Mouse (Mus musculus) cerebellum, adult 2 months (tissue): ENCODE results near the gene Aoc2. TPM values are rescaled to one million over a fixed set of nuclear protein-coding genes. Genes with fewer than 3 reads are reported as not detected.

ENCODE experiments used
- DNase-seq, 2 experiments: peaks; one replicate each; pipeline ENCODE4 v3.0.0; 2021
- H3K27ac ChIP-seq: fragments of 200-500 bp; 2 replicates; pipeline ENCODE4 v1.5.1; 2012; ENCODE audit warnings: low read length, control low read depth, inconsistent platforms; ENCODE audit not compliant: insufficient read depth
- H3K27me3 ChIP-seq: fragments of 200-500 bp; 2 replicates; pipeline ENCODE4 v1.6.1; 2012; ENCODE audit warnings: inconsistent platforms, mild to moderate bottlenecking, low read length, moderate library complexity; ENCODE audit not compliant: control insufficient read depth, insufficient read depth
- H3K4me1 ChIP-seq: fragments of 200-500 bp; 2 replicates; pipeline ENCODE4 v1.6.1; 2011; ENCODE audit warnings: low read length; ENCODE audit not compliant: control insufficient read depth, insufficient read depth
- H3K4me3 ChIP-seq: fragments of 200-500 bp; replicated peaks from 2 replicates; pipeline ENCODE3; 2011; ENCODE audit warnings: mild to moderate bottlenecking, low read depth, low read length, control low read depth; ENCODE audit not compliant: insufficient read depth
- CTCF ChIP-seq: fragments of 200-500 bp; IDR thresholded peaks from 2 replicates; pipeline ENCODE4 v1.5.1; 2011; ENCODE audit warnings: low read depth, mild to moderate bottlenecking, control low read depth, low read length, moderate library complexity, borderline replicate concordance; ENCODE audit not compliant: insufficient read depth
- POLR2A ChIP-seq: fragments of 200-500 bp; IDR thresholded peaks from 2 replicates; pipeline ENCODE4 v1.6.1; 2011; ENCODE audit warnings: low read length, control low read depth, borderline replicate concordance; ENCODE audit not compliant: insufficient read depth
- WGBS: fragments of 180-500 bp; shearing (Covaris S2); methylation state at CpG from one replicate; pipeline ENCODE4 v1.1.7; 2018; 5-methylcytosine and 5-hydroxymethylcytosine counted together
- polyA plus RNA-seq: library from polyadenylated mRNA; depleted of rRNA; stranded (reverse); fragments of >200 nt; gene quantifications from 2 replicates; pipeline ENCODE4 v1.2.3, GENCODE M21; 2012

The Aoc2 gene
- polyA plus RNA-seq, 1 experiment = 2.9 TPM

DNA sequence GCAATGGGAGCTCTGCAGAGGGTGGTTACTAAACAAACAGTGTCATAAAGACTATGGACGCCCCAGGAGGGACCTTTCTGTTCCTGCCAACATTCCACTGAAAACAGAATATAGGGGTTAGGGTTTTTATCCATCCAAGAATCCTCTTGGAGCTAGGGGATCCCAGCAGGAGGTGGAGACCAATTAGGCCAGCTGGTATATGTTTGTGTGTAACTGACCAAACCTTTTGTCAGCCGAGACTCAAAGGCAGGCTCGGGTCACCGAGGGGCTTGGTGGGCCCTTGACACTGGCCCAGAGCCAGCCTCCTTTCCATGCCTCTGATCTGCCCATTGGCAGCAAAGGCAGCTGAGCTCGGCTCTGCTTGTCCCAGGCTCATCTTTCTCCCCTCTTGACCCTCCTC, 42.0 kb upstream of the Aoc2 start:
- no peak for DNase-seq
- 14% methylated on average over 5 of the region's 5 CpGs for WGBS
- Histone ChIP-seq H3K27me3 (no peaks in the 10 kb centered on the region), H3K4me3 (no peak overlapping the region), H3K27ac (no peak overlapping the region), H3K4me1 (0 out of 2 replicates have a peak, but pooled peaks cover 3% of the 10 kb centered on the region)
- no peak for TF ChIP-seq CTCF
- TF ChIP-seq POLR2A = no peak

DNA sequence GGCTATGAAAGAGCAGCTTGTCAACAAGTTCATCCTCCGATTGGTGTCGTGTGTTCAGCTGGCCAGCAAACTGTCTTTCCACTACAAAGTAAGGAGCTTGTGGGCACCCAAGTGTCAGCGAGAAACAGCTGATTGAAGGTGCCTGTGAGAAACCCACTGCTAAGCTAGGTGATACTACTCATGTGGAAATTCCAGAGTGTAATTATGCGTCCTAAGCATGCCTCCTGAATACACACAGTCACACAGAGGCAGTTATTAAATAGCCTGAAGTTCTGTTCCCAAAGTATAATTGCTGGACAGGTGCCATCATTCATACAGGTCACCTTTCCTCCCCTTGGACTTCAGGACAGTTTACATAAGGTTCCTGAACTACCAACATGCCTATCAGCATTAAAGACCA, 41.1 kb upstream of the Aoc2 start:
- WGBS = 60% methylated on average over 4 of the region's 4 CpGs

GRCm38 (mm10) chr11:101287306-101287705, 37.6 kb upstream of the Aoc2 start:
- TF ChIP-seq POLR2A = no peak
- no peak for TF ChIP-seq CTCF
- H3K4me1 ChIP-seq = no peaks in the 10 kb centered on the region
- H3K4me3 ChIP-seq = no peak overlapping the region
- WGBS = 84% methylated on average over 9 of the region's 9 CpGs
- DNase-seq = no peak
- no peaks in the 10 kb centered on the region for H3K27me3 ChIP-seq
- H3K27ac ChIP-seq = no peak overlapping the region

More for the DNA sequence above, 41.1 kb upstream of the Aoc2 start:
- Histone ChIP-seq H3K4me3 (no peak overlapping the region), H3K4me1 (0 out of 2 replicates have a peak, but pooled peaks cover 3% of the 10 kb centered on the region), H3K27me3 (no peaks in the 10 kb centered on the region), H3K27ac (no peak overlapping the region)
- DNase-seq = no peak
- TF ChIP-seq POLR2A = no peak
- TF ChIP-seq CTCF = no peak

DNA sequence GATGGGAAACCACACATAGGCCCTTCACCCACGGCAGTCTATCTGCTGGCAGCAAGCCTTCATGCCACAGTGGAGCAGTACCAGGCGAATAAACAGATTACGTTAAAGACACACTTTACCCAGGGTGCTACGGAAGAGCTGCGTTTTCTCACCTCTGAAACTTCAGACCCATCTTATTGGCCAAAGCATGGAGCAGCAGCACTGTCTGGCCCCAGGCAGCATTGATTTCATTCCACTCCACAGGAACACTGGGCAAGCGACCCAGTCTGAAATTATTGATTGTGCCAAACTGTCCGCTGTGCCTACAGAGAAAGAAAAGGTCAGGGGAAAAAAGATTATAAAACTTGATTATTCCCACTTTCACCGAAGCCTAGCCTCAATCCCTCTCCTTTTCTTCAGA, 33.6 kb upstream of the Aoc2 start:
- no peak overlapping the region for H3K27ac ChIP-seq
- no peaks in the 10 kb centered on the region for H3K4me1 ChIP-seq
- 83% methylated on average over 8 of the region's 8 CpGs for WGBS
- DNase-seq = no peak
- no peak overlapping the region for H3K4me3 ChIP-seq
- no peaks in the 10 kb centered on the region for H3K27me3 ChIP-seq
- TF ChIP-seq POLR2A (no peak), CTCF (no peak)

DNA sequence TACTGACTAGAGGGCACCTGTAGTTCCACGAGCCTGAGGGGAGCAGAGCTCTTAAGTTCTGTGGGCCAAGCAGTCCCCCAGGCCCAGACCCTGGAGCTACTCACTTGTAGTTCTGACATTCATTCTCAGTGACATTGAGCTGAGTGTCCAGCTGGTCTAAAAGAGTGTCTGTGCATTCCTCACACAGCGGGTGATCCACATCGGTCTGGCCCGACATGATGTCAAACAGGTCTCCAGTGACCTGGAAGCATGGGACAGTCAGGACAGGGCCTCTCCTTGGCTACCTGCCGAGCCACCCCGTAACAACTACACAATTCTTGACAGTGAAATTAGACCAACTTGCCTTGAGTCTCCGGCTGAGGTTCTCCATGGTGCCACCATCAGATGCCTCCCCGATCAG, 29.7 kb upstream of the Aoc2 start:
- no peak for DNase-seq
- WGBS = 74% methylated on average over 8 of the region's 8 CpGs

DNA sequence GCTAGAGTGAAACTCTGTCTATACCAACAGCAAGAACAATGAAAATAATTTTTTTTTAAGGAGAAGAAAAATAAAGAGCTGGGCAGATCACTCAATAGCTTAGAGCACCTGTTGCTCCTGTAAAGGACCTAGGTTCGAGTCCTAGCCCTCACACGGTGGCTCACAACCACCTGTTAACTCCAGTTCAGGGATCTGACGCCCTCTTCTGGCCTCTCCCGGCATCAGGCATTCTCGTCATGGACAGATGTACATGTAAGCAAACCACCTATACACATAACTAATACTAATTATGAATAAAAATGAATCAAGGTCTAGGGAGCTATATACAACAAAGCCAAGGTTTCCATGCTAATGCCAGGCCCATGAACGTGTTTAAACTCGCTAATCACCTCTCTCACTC, 24.0 kb upstream of the Aoc2 start:
- H3K4me1 ChIP-seq = peaks cover 6% of the 10 kb centered on the region
- peak overlapping the region; percentile 28 for H3K4me3 ChIP-seq
- TF ChIP-seq CTCF (no peak), POLR2A (no peak)
- 65% methylated on average over 7 of the region's 7 CpGs for WGBS
- H3K27me3 ChIP-seq = no peaks in the 10 kb centered on the region
- no peak overlapping the region for H3K27ac ChIP-seq
- no peak for DNase-seq

More for the DNA sequence above, 29.7 kb upstream of the Aoc2 start:
- no peaks in the 10 kb centered on the region for H3K27me3 ChIP-seq
- H3K27ac ChIP-seq = no peak overlapping the region
- H3K4me1 ChIP-seq = no peaks in the 10 kb centered on the region
- no peak for TF ChIP-seq POLR2A
- no peak overlapping the region for H3K4me3 ChIP-seq

GRCm38 (mm10) chr11:101301299-101302003, 23.4 kb upstream of the Aoc2 start:
- H3K4me1 ChIP-seq = peaks cover 6% of the 10 kb centered on the region

More at GRCm38 (mm10) chr11:101301299-101302003, 23.4 kb upstream of the Aoc2 start:
- TF ChIP-seq POLR2A (no peak), CTCF (no peak)
- no peak for DNase-seq
- Histone ChIP-seq H3K27me3 (no peaks in the 10 kb centered on the region), H3K4me3 (peak overlapping the region; percentile 71), H3K27ac (0 out of 2 replicates have a peak overlapping the region, but pooled peaks have one; percentile 24)
- 12% methylated on average over 26 of the region's 26 CpGs for WGBS
